Mouse (Mus musculus) brain, adult 2 months (tissue): ENCODE data around the gene Evi2a.

ENCODE experiments used
- DNase-seq: peaks from one replicate; pipeline ENCODE4 v3.0.0; 2011; ENCODE audit warnings: low read depth, low spot score

Evi2a gene

DNA sequence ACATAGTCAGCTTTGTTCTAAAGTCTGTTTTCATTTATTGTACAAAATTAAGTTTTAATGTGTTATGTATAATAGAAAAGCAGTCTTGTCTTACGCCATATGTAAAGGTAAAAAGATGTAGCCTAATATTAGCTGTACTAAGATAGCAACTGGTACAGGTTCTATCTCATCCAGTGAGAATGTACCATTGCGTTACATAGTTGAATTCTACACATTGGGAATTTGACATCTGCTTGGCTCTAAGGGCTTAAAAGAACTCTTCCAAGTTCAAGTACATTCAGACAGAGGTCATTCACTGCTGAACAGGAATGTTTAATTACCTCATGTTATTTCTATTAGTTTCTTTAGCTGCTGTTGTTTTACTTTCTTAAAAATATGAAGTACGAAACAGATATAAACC is 3.9 kb downstream of the Evi2a start:
- DNase-seq, result no peak

DNA sequence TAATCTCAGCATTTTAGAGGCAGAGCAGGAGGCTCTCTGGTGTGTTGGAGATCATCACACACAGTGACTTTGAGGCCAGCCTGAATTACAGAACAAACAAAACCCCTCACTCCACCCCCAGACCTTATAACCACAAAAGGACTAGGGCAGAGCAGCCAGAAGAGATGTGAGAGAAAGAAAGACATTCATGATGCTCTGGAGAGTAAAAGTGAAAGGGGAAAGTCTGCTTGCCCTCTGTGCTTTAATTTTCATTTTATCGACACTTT is 6.2 kb downstream of the Evi2a start:
- DNase-seq, result no peak

DNA sequence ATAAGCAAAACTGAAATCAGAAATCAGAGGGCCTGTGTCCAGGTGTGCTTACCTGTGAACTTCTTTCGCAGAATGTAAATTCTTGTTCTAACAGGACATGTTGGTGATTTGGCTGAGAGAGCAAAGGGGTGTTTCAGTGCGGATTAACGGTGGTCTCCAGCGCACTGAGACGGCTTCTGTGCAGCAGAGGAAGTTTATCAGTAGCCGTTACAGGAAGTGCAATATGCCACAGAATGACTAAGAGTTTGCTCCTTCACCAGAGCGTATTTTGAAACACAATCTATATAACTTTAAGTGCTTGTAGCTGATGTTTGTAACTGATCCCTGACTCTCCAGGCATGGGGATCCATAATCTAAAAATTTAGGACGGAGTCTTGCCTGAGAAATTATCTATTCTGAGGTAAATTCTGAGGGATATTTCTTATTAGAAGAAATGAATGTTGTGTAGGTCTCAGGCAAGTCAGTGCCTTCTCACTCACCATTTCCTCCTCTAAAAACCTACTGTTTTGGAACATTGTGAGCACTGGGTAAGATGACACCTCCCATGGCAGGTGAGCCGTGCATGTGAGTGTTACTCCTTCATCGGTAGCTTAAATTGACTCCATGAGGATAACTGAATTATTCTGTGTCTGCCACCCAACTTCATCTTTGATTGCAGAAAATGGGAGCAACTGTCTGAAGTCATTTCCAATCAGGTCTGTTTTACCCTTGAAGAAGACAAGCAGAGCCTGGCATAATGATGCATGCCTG is 6.7 kb downstream of the Evi2a start, which contains the start of gene Evi2b:
Evi2b (minus strand) TSS at position 203 of the 750 bp plus-strand sequence.
- DNase-seq, result no peak

DNA sequence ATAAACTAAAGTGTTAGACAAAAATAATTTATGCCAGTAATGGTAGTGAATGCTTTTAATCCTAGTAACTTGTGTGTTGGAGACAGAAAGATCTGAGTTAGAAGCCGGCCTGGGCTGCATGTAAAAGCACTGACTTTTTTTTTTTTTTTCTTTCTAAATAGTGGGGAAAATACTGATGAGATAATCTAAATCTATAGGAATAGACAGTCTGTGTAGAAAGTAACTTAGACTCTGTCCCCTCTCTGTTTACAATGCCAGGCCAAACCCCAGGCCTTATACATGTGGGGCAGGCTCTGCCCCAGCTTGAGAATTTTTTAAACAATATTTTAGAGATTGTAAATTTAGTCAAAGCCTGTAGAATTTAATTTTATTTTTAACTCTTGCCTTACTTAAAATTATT is 7.5 kb downstream of the Evi2a start:
- DNase-seq, result no peak

DNA sequence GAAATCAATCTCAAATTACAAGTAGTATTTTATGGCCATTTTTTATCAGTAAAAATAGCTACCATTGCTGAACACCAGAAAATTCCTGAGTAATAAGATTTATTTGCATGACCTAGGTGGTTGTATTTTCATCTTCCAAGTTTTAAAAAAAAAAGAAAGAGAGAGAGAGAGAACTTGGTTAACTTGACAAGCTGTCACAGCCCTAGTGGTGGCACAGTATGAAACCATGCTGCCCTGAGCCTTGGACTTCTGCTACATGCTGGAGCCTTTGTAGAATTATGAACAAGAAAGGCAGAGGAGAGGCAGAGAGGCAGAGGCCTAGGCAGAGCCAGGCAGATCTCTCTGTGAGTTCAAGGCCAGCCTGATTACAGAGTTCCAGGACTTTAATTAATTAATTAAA is 8.5 kb downstream of the Evi2a start:
- DNase-seq, result no peak

DNA sequence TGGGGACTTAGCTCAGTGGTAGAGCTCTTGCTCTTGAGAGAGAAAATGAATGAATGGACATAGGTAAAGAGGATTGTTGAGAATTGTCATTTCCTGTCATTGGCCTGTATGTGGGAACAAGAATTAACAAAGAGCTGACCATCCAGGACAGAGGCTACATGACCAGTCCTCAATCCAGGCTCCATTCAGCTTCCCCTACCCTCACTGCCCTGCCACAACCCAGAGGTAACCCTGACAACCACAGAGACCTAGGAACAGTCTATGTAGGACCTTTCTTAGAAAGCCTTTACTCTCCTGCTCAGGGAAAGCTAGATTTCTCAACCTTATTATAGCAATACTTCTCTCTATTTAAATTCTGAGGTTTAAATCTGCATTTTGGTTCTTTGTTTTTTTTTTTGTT is 9.6 kb downstream of the Evi2a start:
- no peak for DNase-seq

DNA sequence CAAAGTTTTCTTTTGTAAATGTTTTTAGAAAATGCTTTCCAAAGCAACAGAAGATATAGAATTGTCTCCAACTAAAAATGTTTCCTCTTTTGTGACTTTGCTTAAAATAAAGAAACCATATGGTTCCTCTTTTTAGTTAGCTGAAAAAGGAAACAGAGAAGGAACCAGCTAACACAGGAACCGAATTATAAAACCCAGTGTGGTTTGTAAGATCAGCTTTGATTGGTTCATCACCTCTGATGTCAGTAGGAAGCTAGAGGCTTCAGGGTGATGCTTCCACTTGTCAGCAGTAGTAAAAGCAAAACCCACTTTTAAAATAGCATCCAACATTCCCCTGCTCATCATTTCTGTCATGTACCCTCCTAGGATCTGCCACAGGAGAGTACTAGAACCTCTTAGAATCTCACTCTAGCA is 10.5 kb downstream of the Evi2a start:
- DNase-seq, result peak; percentile 89

DNA sequence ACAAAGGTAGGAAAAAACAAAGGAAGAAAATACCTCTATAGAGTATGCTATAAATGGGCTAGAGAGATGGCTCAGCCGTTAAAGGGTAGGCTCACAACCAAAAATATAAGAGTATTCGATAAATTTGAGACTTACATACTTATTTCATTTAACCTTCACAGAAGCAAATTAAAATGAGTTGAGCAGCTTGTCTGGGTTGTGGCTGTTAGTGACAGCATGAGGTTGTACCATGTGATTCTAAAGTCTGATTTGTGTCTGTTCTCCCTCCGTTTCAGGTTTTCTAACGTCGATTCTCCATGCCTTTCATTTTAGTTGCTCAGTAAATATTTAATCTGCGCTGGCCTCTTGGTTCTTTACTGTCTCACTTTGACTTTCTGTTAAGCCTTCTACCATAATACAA is 11.1 kb downstream of the Evi2a start:
- DNase-seq, result no peak

DNA sequence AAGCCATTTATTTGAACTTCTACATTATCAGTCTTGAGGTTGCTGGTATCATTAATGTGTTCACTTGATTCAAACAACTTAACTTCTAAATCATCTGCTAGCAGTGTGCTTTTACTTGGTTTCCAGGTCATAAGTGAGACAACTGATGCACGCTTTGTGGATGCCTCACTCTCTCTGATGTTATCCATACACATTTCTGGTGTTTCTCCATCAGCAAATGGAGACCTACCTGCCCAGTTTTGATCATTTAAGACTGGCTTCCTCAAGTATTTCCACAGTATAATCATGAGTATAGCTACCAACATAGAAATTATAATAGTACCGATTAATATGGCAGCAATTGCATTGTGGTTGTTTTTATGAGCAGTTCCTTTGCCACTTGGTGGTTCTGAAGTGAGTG is 14.6 kb downstream of the Evi2a start:
- no peak for DNase-seq

DNA sequence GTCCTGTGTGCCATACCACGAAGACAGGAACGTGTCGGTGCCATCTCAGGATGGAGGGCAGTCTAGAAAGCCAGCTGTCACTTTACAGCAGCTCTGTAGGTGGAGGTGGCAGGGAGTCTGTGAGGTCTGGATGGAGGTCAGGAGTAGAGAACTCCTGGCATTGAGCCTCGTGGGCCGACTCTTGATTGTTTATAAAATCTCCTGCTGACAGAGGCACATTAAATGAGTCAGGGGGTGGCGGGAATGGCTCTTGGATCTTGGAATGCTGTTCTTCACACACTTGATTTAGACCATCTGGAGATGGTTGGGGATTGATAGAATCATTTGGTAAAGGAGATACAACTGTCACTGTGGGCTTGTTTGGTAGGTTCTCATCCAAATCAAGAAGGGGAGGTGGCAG is 15.1 kb downstream of the Evi2a start:
- DNase-seq, result no peak

DNA sequence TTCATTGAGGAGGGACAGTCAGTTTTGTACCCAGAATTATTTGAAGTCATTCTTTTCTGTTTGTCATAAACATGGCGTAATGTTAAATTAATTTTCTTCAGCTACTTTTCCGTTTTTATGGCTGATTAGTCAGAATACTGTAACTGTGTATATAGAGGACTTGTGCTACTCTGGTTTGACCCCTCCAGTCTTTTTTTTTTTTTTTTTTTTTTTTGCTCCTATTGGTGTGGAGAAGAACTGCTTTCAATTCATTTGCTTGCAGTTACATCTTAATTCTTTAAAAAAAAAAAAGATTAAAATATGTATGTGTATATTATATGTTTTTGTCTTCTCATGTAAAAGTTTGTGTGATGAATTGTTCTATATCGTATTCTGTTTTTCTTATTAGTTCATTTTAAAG is 18.4 kb downstream of the Evi2a start:
- no peak for DNase-seq

DNA sequence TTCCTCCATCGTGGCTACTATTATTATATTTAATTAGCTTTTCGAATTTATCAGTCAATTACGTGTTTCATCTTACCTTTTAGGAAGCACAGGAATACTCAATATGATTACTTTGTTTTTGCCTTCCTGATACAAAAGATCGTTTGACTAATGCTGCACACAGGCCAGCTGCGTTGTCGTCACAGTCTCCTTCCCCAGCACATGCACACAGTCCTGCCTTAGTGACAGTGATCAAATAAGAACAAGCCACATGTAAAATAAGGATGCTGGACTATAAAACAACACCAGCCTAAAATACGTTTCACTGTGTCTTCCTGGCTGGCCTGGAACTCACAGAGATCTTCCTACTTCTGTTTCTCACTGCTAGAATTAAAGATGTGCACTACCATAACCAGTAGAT is 25.9 kb downstream of the Evi2a start:
- DNase-seq, result peak; percentile 69

DNA sequence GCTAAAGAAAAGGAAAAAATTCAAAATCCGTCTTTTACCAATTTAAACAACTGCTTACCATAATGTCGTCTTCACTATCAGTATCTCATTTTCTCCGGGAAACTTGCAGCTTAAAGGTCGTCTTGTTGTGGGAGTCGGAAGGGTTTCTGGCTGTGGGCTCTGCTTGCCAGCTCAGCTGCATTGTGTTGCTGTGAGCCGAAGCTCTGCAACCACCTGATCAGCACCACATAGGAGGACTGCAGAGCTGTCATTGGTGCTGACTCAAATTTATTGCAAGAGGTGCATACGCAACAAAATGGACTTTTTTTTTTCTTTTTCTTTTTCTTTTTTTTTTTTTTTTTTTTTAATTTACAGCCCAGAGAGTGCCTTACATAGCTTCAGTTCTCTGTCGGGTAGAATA is 26.6 kb downstream of the Evi2a start, which contains the start of gene Omg:
Omg (minus strand) TSS at position 240 of the 400 bp plus-strand sequence.
- peak; percentile 96 for DNase-seq

DNA sequence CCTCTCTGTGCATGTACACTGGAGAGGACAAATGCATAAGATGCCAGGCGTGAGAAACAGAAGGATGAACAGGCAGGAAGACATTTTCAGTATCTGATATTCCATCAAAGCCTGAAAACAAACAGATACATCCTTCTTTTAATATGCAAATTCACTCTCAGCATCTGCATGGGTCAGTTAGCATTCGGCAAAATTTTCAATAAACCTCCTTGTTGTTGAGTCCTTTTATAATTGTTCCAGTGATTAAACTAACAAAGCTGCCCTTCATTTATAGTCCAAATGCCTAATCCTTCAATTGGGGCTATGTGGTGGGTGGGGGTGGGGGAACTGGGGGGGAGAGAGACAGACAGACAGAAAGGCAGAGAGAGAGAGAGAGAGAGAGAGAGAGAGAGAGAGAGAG is 27.5 kb downstream of the Evi2a start:
- DNase-seq, result peak; percentile 84

DNA sequence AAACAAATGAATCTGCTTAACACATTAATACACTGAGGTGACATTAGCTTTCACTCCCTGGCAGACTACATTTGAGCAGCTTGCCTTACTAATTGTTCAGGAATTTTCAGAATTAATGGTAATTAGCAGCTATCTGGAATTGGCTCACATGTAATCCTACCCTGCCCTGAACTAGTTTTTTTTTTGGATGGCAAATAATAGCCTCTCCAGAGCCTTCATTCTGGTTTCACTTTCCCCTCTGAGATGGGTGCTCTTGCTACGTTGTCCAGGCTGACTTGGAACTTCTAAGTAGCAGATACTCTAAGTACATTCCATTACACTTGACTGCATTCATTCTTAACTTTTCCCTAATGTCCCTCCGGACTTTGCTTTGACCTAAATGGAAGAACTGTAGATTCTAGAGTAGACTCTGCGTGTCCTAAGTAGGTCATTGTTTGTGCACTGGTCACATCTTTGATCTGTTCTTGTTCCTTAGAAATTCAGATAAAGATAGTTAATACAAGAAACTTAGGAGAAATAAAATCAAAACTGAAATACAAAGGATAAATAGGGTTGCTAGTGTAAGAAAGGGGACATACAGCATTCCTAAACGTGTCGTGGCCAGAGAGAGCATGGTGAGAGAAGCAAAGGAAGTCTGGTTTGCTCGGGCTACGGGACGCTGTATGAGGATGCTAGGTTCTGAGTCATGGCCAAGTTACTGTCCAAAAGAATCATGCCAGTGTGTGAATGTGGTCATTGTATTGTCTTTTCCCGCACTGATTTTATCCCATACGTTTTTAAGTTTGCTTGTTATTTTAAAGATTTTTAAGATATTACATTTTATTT is 35.2 kb downstream of the Evi2a start:
- DNase-seq, result peak; percentile 52

DNA sequence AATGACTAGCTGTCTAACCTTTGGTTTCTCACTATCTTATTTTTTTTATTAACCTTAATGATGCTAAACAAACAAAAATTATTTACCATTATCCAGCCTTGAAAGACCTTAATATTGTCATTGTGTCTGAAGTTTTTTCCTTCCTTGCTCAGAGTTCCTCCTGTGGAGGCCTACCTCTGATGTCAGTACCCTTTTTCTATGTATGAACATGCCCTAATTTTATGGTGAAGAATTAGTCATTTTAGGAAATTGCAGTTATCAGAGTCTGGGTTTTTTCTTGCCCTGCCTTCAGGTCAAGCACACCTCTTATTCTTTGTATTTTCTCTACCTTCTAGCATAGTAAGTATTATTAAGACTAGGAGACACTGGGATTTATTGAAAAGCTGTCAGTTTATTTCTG is 45.7 kb downstream of the Evi2a start:
- no peak for DNase-seq

DNA sequence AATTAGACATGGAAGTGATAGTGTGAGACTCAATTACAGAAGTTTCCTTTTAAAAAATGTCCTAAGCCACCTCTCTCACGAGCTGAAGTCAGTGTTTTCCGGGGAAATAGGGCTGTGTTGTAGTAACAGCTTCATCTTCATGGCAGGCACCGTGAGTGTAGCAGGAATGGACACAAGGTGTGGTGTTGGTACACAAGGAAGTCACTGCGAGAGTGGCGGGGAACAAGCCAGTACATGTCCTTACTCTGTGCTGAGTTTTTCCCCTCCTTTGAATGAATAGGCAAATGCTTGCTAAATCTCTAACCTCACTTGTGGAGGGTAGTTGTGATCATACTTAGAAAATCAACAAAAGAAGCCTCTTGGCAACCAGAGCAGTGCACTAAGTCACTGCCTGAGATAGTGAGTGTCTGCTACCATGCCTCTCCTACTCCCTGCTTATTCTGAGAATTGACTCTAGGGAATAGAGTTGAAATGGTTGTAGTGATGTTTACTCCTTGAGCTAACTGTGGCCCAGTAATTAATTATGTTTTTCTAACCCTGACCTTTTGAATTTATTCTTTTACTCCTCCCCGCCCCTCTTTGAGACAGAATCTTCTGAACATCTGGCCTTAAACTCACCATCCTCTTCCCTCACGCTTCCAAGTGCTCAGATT is 46.4 kb downstream of the Evi2a start:
- no peak for DNase-seq

DNA sequence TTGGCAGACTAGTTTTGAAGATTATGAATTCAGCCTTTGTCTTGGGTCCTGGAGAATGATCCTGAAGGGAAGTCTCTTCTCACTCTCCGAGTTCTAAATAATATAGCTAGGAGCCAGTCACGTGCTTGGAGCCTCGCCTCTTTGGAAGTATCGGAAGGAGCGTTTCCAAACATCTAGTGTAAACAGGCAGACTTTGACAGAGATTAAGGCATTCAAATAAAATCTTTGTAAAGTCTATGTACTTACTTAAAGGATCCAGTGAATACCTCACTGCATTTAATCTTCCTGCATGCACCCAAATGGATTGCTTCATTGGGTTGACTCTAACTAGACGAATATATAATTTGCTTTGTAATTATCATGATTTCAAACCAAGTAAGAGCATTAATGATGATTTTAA is 47.0 kb downstream of the Evi2a start:
- DNase-seq, result no peak
